In the genomic region with DNA sequence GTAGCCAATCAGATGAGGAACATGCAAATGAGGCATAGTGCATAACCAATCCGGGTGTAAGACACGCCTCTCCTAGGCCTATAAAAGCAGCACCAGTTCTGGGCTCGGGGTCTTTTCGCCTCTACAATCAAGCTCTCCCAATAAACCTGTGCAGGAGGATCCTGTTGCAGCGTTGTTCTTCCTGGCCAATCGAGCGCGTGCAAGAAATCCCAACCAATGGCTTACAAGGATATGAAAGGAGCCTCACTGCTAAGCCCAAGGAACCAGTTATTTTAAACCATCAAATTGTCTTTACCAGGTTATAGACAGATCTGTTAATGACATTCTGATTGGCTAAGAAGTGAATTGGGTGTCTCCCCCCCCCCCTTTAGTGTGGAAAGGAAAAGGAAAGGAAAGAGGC, we compare ENCODE assay signal across 6 mouse cellular contexts. TPM values are rescaled to one million over a fixed set of nuclear protein-coding genes. Genes with fewer than 3 reads are reported as not detected.
"Had no signal": no experiment of that assay in that cellular context is flagged by ENCODE, and none has a peak within 500 bp of the region (broad histone marks: within the 10 kb centered on the region; RNA-seq: fewer than 3 reads in every experiment).

No protein-coding gene starts in this region.

RNA-seq across cellular contexts. Expression of a gene that starts 47.1 kb away (rescaled TPM):
- total RNA-seq: gastrocnemius, adult 18-20 months; gastrocnemius, adult 2 months; gastrocnemius, adult 8-10 months; gastrocnemius, postnatal 25 days; gastrocnemius, postnatal 36 days; granulocyte monocyte progenitor cell, adult 5-6 weeks had no signal
